Mouse (Mus musculus): ENCODE data around the gene Myh4. TPM values are rescaled to one million over a fixed set of nuclear protein-coding genes. Genes with fewer than 3 reads are reported as not detected.

Gene Myh4
- 0.18 and 0.20 TPM in 2 replicates for polyA plus RNA-seq (2015; fragmentation: Nextera tagmentation; extraction: Ambion mirVana)

DNA sequence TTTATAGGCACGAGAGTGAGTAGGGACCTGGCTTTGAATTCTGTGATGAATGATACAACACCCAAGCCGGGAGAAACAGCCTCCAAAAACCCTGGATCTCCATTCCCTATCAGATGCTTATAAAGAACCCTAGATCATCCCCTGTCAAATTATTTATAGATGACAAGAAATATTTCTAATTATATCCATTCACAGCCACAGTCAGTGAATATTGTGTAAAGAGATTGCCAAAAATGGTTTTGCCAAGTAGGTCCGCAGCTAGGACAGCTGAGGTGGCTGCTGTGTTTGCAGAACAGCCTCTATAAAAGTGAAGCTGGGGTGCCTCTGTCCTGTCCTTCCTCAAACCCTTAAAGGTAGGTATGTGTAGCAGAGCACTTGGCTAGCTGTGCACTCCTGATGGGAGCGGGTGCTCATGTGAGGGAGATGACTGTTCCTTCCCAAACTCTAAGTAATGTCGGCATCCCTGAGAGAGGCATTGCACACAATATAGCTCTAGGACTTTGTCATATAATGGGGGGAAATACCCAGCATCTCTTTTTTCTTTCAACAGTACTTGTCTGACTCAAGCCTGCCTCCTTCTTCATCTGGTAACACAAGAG lies at the start of gene Myh4:
Myh4 (plus strand) TSS at position 549 of the 599 bp plus-strand sequence.
- H3K27me3 ChIP-seq = no peaks in the 10 kb centered on the region
- no peak within 1 kb of the TSS for H3K27ac ChIP-seq (replicated peaks)
- no peaks in the 10 kb centered on the region for H3K9me3 ChIP-seq (replicated peaks)
- H3K4me3 ChIP-seq (replicated peaks) = no peak within 1 kb of the TSS
- no peak within 1 kb of the TSS for H3K9ac ChIP-seq
- no peaks in the 10 kb centered on the region for H3K4me1 ChIP-seq
- no peak within 1 kb of the TSS for H3K4me2 ChIP-seq (replicated peaks)
- 81% methylated on average over 5 of the region's 5 CpGs for WGBS
- H3K36me3 ChIP-seq = no peaks in the 10 kb centered on the region
- ATAC-seq (ENCODE audit: insufficient number of reproducible peaks, low FRiP score, low TSS enrichment, low read depth) = no peak

DNA sequence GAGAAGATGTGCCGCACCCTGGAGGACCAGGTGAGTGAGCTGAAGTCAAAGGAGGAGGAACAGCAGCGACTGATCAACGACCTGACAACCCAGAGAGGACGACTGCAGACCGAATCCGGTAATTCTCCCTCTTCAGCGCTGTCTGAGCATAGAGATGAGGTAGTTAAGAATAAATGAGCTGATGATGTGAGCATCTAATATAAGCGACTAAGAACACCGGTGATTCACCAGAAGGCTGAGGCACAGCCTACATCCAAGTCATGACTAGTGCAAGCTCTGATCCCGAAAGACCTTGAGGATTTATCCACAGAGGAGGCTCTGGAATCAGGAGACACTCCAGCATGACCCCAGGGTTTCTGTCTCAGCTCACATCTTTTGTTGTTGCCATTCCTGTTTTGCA lies 47.5 kb upstream of the Myh4 start:
- WGBS = 79% methylated on average over 10 of the region's 10 CpGs
- Histone ChIP-seq H3K9me3 (replicated peaks) (no peaks in the 10 kb centered on the region), H3K9ac (no peak overlapping the region), H3K27me3 (no peaks in the 10 kb centered on the region), H3K4me3 (replicated peaks) (no peak overlapping the region), H3K27ac (replicated peaks) (no peak overlapping the region), H3K4me2 (replicated peaks) (no peak overlapping the region), H3K36me3 (no peaks in the 10 kb centered on the region), H3K4me1 (no peaks in the 10 kb centered on the region)
- ATAC-seq (ENCODE audit: insufficient number of reproducible peaks, low FRiP score, low TSS enrichment, low read depth) = no peak

- Histone ChIP-seq H3K27ac (replicated peaks) (no peak overlapping the region), H3K4me1 (no peaks in the 10 kb centered on the region), H3K27me3 (no peaks in the 10 kb centered on the region), H3K9me3 (replicated peaks) (no peaks in the 10 kb centered on the region), H3K36me3 (no peaks in the 10 kb centered on the region), H3K4me2 (replicated peaks) (no peak overlapping the region), H3K4me3 (replicated peaks) (no peak overlapping the region), H3K9ac (no peak overlapping the region)
- ATAC-seq (ENCODE audit: insufficient number of reproducible peaks, low FRiP score, low TSS enrichment, low read depth) = no peak
- 75% methylated on average over 2 of the region's 2 CpGs for WGBS
These were observed 47.0 kb upstream of the Myh4 start for GRCm38 (mm10) chr11:67190814-67191213.

DNA sequence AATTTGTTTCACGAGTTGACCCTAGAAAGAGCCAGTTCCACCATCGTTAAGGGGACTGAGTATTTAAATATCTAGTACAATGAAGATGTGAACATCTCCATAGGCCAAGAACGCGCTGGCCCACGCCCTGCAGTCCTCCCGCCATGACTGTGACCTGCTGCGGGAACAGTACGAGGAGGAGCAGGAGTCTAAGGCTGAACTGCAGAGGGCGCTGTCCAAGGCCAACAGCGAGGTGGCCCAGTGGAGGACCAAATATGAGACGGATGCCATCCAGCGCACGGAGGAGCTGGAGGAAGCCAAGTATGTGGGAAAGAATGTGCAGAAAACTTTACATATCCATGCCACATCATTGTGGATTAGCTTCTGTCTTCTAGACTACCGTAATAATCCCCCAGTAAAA lies 46.3 kb upstream of the Myh4 start:
- WGBS = 87% methylated on average over 14 of the region's 14 CpGs
- ATAC-seq (ENCODE audit: insufficient number of reproducible peaks, low FRiP score, low TSS enrichment, low read depth) = no peak
- no peak overlapping the region for H3K27ac ChIP-seq (replicated peaks)

DNA sequence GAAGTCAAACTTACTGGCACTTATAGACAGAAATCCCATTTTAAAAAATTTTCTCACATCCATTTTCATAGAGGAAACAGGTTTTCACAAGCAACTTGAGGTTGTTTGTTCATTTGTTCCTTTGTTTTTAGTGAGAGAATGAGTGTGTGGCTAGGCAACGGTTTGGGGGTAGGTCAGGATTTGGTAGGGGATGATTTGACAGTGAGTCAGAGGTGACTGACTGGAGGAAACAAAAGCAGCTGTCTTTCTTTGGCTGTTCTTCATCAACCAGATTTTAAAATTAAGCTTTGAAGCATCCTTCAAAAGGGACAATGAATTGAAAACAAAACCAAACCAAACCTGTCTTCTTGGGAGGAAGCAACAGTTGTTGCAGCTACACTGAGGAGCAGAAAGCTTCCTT lies 38.5 kb upstream of the Myh4 start:
- Histone ChIP-seq H3K4me1 (no peaks in the 10 kb centered on the region), H3K27me3 (no peaks in the 10 kb centered on the region), H3K9ac (no peak overlapping the region), H3K9me3 (replicated peaks) (no peaks in the 10 kb centered on the region), H3K27ac (replicated peaks) (no peak overlapping the region), H3K4me2 (replicated peaks) (no peak overlapping the region), H3K4me3 (replicated peaks) (no peak overlapping the region), H3K36me3 (no peaks in the 10 kb centered on the region)
- ATAC-seq (ENCODE audit: insufficient number of reproducible peaks, low FRiP score, low TSS enrichment, low read depth) = no peak
- WGBS = 44% methylated on average over 1 of the region's 1 CpGs

More for the DNA sequence above, 46.3 kb upstream of the Myh4 start:
- H3K4me2 ChIP-seq (replicated peaks) = no peak overlapping the region
- H3K9me3 ChIP-seq (replicated peaks) = no peaks in the 10 kb centered on the region
- no peak overlapping the region for H3K4me3 ChIP-seq (replicated peaks)
- no peak overlapping the region for H3K9ac ChIP-seq
- no peaks in the 10 kb centered on the region for H3K36me3 ChIP-seq
- H3K27me3 ChIP-seq = no peaks in the 10 kb centered on the region
- no peaks in the 10 kb centered on the region for H3K4me1 ChIP-seq

- H3K9me3 ChIP-seq (replicated peaks) = no peaks in the 10 kb centered on the region
- no peak within 1 kb of the TSS for H3K4me2 ChIP-seq (replicated peaks)
- no peak for ATAC-seq (ENCODE audit: insufficient number of reproducible peaks, low FRiP score, low TSS enrichment, low read depth)
- H3K4me3 ChIP-seq (replicated peaks) = no peak within 1 kb of the TSS
- WGBS = 62% methylated on average over 4 of the region's 4 CpGs
- no peaks in the 10 kb centered on the region for H3K36me3 ChIP-seq
- no peak within 1 kb of the TSS for H3K9ac ChIP-seq
- H3K27ac ChIP-seq (replicated peaks) = no peak within 1 kb of the TSS
- H3K27me3 ChIP-seq = no peaks in the 10 kb centered on the region
- H3K4me1 ChIP-seq = no peaks in the 10 kb centered on the region
These were observed 38.1 kb upstream of the Myh4 start, which contains the start of gene Myh1 for GRCm38 (mm10) chr11:67199752-67200151. Gene Myh1, plus strand, starts transcription at chr11:67200052.

GRCm38 (mm10) chr11:67204766-67205165 lies 33.1 kb upstream of the Myh4 start:
- no peak for ATAC-seq (ENCODE audit: insufficient number of reproducible peaks, low FRiP score, low TSS enrichment, low read depth)
- Histone ChIP-seq H3K9ac (no peak overlapping the region), H3K36me3 (no peaks in the 10 kb centered on the region), H3K27ac (replicated peaks) (no peak overlapping the region), H3K27me3 (no peaks in the 10 kb centered on the region), H3K9me3 (replicated peaks) (no peaks in the 10 kb centered on the region), H3K4me1 (no peaks in the 10 kb centered on the region), H3K4me3 (replicated peaks) (no peak overlapping the region), H3K4me2 (replicated peaks) (no peak overlapping the region)
- WGBS = 59% methylated on average over 3 of the region's 3 CpGs

GRCm38 (mm10) chr11:67221803-67222202 lies 16.0 kb upstream of the Myh4 start:
- no peak overlapping the region for H3K4me3 ChIP-seq (replicated peaks)
- 90% methylated on average over 8 of the region's 8 CpGs for WGBS
- no peak overlapping the region for H3K27ac ChIP-seq (replicated peaks)
- no peaks in the 10 kb centered on the region for H3K27me3 ChIP-seq
- no peaks in the 10 kb centered on the region for H3K36me3 ChIP-seq
- ATAC-seq (ENCODE audit: insufficient number of reproducible peaks, low FRiP score, low TSS enrichment, low read depth) = no peak
- no peaks in the 10 kb centered on the region for H3K4me1 ChIP-seq
- no peak overlapping the region for H3K9ac ChIP-seq
- no peak overlapping the region for H3K4me2 ChIP-seq (replicated peaks)
- no peaks in the 10 kb centered on the region for H3K9me3 ChIP-seq (replicated peaks)

DNA sequence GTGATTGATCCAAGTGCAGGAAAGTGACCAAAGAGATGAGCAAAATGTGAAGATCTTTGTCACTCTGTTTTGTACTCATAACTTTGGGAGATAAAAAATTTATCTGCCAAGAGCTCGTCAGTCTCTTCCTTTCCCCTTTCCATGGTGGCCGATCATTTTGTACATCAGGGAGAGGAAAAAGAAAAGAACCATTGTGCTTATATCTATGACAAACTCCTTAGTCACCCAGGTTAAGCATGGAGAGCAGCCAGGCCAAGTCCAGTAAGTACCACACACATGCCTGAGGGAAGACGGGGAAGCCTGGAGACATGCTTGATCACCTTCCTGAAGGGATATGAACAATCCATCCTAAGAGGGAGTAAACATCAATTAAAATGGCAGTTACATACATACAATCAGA lies 13.4 kb upstream of the Myh4 start:
- Histone ChIP-seq H3K4me2 (replicated peaks) (no peak overlapping the region), H3K4me3 (replicated peaks) (no peak overlapping the region), H3K4me1 (no peaks in the 10 kb centered on the region), H3K9me3 (replicated peaks) (no peaks in the 10 kb centered on the region), H3K27me3 (no peaks in the 10 kb centered on the region), H3K36me3 (no peaks in the 10 kb centered on the region), H3K9ac (no peak overlapping the region), H3K27ac (replicated peaks) (no peak overlapping the region)
- ATAC-seq (ENCODE audit: insufficient number of reproducible peaks, low FRiP score, low TSS enrichment, low read depth) = no peak
- 70% methylated on average over 3 of the region's 3 CpGs for WGBS

DNA sequence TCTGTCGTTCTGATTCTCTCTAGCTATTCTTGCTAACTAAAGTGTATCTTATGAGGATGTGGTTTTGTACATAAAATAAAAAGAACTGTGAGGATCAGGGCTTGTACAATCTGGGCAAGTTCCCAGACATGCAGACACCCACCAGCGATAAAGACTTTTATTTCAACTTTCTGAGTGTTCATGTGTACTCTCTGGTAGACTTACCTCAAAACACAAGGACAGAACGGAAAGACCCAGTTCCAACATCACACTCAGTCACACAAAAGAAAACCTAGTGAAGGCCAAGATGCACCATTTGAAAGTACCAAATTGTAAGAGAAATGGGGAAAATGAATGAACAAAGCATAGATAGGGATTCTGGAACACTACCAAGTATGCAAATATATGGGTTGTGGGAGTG lies 9.1 kb upstream of the Myh4 start:
- ATAC-seq (ENCODE audit: insufficient number of reproducible peaks, low FRiP score, low TSS enrichment, low read depth) = no peak
- no peak overlapping the region for H3K4me2 ChIP-seq (replicated peaks)
- no peaks in the 10 kb centered on the region for H3K36me3 ChIP-seq
- no peak overlapping the region for H3K4me3 ChIP-seq (replicated peaks)
- no peak overlapping the region for H3K27ac ChIP-seq (replicated peaks)
- no peaks in the 10 kb centered on the region for H3K27me3 ChIP-seq
- WGBS = 81% methylated on average over 3 of the region's 3 CpGs
- no peaks in the 10 kb centered on the region for H3K4me1 ChIP-seq
- no peaks in the 10 kb centered on the region for H3K9me3 ChIP-seq (replicated peaks)
- H3K9ac ChIP-seq = no peak overlapping the region

GRCm38 (mm10) chr11:67229166-67229565 lies 8.7 kb upstream of the Myh4 start:
- no peak for ATAC-seq (ENCODE audit: insufficient number of reproducible peaks, low FRiP score, low TSS enrichment, low read depth)
- 80% methylated on average over 5 of the region's 5 CpGs for WGBS
- no peaks in the 10 kb centered on the region for H3K27me3 ChIP-seq

GRCm38 (mm10) chr11:67229946-67230345 lies 7.9 kb upstream of the Myh4 start:
- no peak overlapping the region for H3K4me2 ChIP-seq (replicated peaks)
- 74% methylated on average over 2 of the region's 2 CpGs for WGBS
- no peaks in the 10 kb centered on the region for H3K9me3 ChIP-seq (replicated peaks)
- H3K4me3 ChIP-seq (replicated peaks) = no peak overlapping the region
- H3K9ac ChIP-seq = no peak overlapping the region
- H3K4me1 ChIP-seq = no peaks in the 10 kb centered on the region
- H3K27me3 ChIP-seq = no peaks in the 10 kb centered on the region
- no peak for ATAC-seq (ENCODE audit: insufficient number of reproducible peaks, low FRiP score, low TSS enrichment, low read depth)
- H3K27ac ChIP-seq (replicated peaks) = no peak overlapping the region
- no peaks in the 10 kb centered on the region for H3K36me3 ChIP-seq

More at GRCm38 (mm10) chr11:67229166-67229565, 8.7 kb upstream of the Myh4 start:
- Histone ChIP-seq H3K9me3 (replicated peaks) (no peaks in the 10 kb centered on the region), H3K27ac (replicated peaks) (no peak overlapping the region), H3K4me3 (replicated peaks) (no peak overlapping the region), H3K4me2 (replicated peaks) (no peak overlapping the region), H3K36me3 (no peaks in the 10 kb centered on the region), H3K4me1 (no peaks in the 10 kb centered on the region), H3K9ac (no peak overlapping the region)
